Mouse (Mus musculus) embryonic fibroblast, embryonic 13.5 days (primary cell): ENCODE data around the gene Pcdh7. TPM values are rescaled to one million over a fixed set of nuclear protein-coding genes. Genes with fewer than 3 reads are reported as not detected.
A peak's percentile ranks its signal among the peaks of the same experiment; 100 is the strongest.

ENCODE experiments used
- H3K27ac ChIP-seq: 2 replicates; pipeline ENCODE4 v1.5.1; 2012; ENCODE audit warnings: low read length, control low read depth, inconsistent platforms; ENCODE audit not compliant: insufficient read depth
- H3K4me1 ChIP-seq: 2 replicates; pipeline ENCODE4 v1.6.1; 2011; ENCODE audit warnings: low read length; ENCODE audit not compliant: control insufficient read depth, insufficient read depth
- H3K4me3 ChIP-seq: 2 replicates; pipeline ENCODE4 v1.5.1; 2011; ENCODE audit warnings: mild to moderate bottlenecking, control low read depth, low read length; ENCODE audit not compliant: insufficient read depth
- CTCF ChIP-seq: IDR thresholded peaks from 2 replicates; pipeline ENCODE4 v1.5.1; 2011; ENCODE audit warnings: mild to moderate bottlenecking, control low read depth, low read length, moderate library complexity, borderline replicate concordance; ENCODE audit not compliant: insufficient read depth
- POLR2A ChIP-seq: IDR thresholded peaks from 2 replicates; pipeline ENCODE4 v1.6.1; 2011; ENCODE audit warnings: low read depth, mild to moderate bottlenecking, control low read depth, low read length, moderate library complexity
- polyA plus RNA-seq: library from polyadenylated mRNA; stranded (reverse); fragments of >200 nt; gene quantifications from 2 replicates; pipeline ENCODE4 v1.2.4, GENCODE M21; 2011; ENCODE audit warnings: low read depth; ENCODE audit not compliant: missing spikeins, insufficient read length

The Pcdh7 gene
- polyA plus RNA-seq, 1 experiment = 63.8 TPM

- H3K27ac ChIP-seq = no peak overlapping the region
- no peak overlapping the region for H3K4me3 ChIP-seq
- TF ChIP-seq CTCF (no peak), POLR2A (no peak)
- H3K4me1 ChIP-seq = no peaks in the 10 kb centered on the region; the same call in 1 of the 2 replicates
Observed at GRCm38 (mm10) chr5:57837150-57837549, 119.4 kb downstream of the Pcdh7 start.

GRCm38 (mm10) chr5:57841357-57842119, 123.8 kb downstream of the Pcdh7 start:
- H3K4me1 ChIP-seq = no peaks in the 10 kb centered on the region; the same call in 1 of the 2 replicates
- TF ChIP-seq CTCF (no peak), POLR2A (no peak)
- H3K27ac ChIP-seq = no peak overlapping the region
- no peak overlapping the region for H3K4me3 ChIP-seq

DNA sequence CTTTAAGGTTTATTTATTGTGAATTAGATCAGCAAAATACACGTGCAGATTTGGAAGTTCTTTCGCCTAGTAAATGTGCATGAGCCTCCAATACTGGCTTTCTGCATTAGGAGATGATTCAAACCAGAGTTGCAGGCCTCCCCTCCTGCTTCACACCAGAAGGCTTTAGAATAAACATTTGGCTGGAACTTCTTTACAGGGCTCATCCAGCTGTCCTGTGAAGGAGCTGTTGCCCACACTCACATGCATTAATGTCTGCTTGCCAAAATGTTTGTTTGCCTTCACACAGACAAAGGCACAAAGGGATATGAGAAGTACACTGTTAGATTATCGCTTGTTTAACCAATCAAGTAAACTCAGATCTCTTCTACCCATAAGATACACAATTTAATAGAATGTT, 129.7 kb downstream of the Pcdh7 start:
- TF ChIP-seq POLR2A (no peak), CTCF (no peak)
- no peak overlapping the region for H3K4me3 ChIP-seq
- no peak overlapping the region for H3K27ac ChIP-seq
- H3K4me1 ChIP-seq = 0 out of 2 replicates have a peak, but pooled peaks cover 2% of the 10 kb centered on the region

DNA sequence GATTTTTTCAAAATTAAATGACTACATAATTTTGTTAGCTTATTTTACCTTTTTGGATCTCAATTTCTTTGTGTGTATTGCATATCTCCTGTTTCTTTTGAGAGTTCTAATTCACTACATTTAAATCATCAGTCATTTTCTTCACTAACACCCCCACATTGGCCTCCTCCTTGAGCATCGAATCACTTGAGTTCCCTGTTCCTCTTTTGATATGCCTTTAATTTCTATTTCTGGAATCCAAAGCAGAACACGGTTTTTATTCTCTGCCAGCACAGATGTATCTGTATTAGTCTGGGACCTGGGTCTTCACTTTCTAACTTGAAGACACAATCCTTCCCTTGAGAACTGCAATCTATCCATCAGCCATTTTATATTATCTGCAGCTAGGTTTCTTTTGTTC, 132.3 kb downstream of the Pcdh7 start:
- no peak for TF ChIP-seq CTCF
- no peak for TF ChIP-seq POLR2A
- Histone ChIP-seq H3K4me1 (0 out of 2 replicates have a peak, but pooled peaks cover 2% of the 10 kb centered on the region), H3K27ac (no peak overlapping the region), H3K4me3 (no peak overlapping the region)

DNA sequence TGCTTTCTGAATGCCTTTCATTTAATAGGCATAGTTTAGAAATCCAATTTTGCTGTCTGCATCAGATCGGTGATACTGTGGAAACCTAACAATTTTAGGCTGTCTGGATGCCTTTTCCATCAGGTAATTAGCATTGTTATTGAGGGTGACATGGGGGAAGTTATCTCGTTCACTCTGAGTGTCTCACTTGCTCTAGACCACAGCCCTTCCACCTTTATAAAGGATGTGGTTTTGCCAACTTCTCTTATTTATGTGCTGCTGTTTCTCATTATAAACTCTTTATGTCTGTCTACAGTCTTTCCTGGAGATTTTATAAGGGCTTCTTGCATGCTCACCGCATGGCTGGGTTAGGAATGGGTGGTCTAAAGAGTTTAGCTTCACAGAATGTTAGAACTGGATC, 139.5 kb downstream of the Pcdh7 start:
- TF ChIP-seq CTCF (no peak), POLR2A (no peak)
- H3K27ac ChIP-seq = no peak overlapping the region; the same call in 1 of the 2 replicates
- no peaks in the 10 kb centered on the region for H3K4me1 ChIP-seq
- no peak overlapping the region for H3K4me3 ChIP-seq

DNA sequence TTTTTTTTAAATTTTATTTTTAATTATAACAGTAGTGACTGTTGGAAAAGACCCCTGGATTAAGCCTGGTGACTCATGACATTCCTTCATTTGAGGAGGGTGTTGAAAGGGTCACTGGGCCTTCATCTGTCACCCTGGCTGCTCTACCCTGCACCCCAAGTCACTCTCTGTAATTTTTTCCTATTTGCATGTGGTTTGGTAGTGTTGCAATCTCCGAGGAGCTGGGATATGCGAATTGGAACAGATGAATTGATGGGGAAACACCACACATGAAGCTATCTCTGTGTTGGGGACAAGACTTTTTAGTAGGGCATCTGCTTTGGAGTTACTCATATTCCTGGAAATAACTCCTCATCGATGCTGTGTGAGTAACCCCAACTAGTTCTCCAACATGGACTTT, 146.5 kb downstream of the Pcdh7 start:
- peaks cover 4% of the 10 kb centered on the region; the same call in 1 of the 2 replicates for H3K4me1 ChIP-seq
- no peak overlapping the region for H3K27ac ChIP-seq
- TF ChIP-seq CTCF = no peak
- no peak for TF ChIP-seq POLR2A
- H3K4me3 ChIP-seq = no peak overlapping the region

GRCm38 (mm10) chr5:57865256-57865655, 147.5 kb downstream of the Pcdh7 start:
- Histone ChIP-seq H3K27ac (no peak overlapping the region), H3K4me1 (peaks cover 4% of the 10 kb centered on the region; the same call in 1 of the 2 replicates), H3K4me3 (no peak overlapping the region)
- TF ChIP-seq POLR2A = no peak
- no peak for TF ChIP-seq CTCF

GRCm38 (mm10) chr5:57866097-57866496, 148.3 kb downstream of the Pcdh7 start:
- Histone ChIP-seq H3K4me3 (no peak overlapping the region), H3K27ac (no peak overlapping the region), H3K4me1 (peaks cover 4% of the 10 kb centered on the region; the same call in 1 of the 2 replicates)
- TF ChIP-seq CTCF (no peak), POLR2A (no peak)

DNA sequence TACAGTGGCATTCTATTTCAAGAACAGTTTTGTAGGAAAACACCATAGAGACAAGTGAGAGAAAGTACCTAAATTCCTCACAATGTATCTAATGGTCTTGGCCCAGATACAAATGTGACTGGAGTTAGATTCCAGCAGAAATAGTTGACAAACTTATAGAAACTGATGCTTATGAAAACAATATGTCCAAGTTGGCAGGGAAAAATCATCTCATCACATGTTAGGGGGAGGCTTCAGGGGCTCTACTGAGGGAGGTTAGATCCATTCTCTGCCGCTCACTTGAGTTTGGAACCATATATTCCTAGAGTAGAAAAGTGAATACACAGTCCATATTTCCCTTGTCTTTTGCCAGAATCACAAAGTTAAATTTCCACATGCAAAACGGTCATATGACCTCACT, 150.1 kb downstream of the Pcdh7 start:
- Histone ChIP-seq H3K27ac (peak overlapping the region; percentile 98), H3K4me3 (no peak overlapping the region), H3K4me1 (peaks cover 4% of the 10 kb centered on the region; the same call in 1 of the 2 replicates)
- TF ChIP-seq POLR2A = no peak
- no peak for TF ChIP-seq CTCF

DNA sequence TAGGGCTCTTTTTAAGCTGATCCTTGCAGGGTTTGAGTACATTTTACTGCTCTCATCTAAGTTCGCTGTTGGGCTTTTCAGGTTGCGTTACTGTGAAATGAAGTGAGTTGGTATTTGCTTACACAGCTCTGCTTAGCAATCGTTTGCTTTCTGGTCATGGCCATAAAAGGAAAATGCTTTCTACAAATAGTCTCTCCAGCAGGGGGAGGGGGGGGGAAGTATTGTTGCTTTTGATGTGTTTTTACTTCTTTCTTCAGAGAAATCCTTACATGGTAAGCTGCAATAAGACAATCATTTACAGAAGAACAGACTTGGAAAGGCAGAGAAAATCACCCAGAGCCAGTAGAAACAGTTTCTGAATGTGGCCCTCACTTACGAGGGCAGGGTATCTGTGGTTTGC, 150.9 kb downstream of the Pcdh7 start:
- TF ChIP-seq POLR2A (no peak), CTCF (no peak)
- peak overlapping the region; percentile 98 for H3K27ac ChIP-seq
- H3K4me1 ChIP-seq = peaks cover 4% of the 10 kb centered on the region; the same call in 1 of the 2 replicates
- no peak overlapping the region for H3K4me3 ChIP-seq

- H3K27ac ChIP-seq = no peak overlapping the region
- H3K4me1 ChIP-seq = peaks cover 7% of the 10 kb centered on the region
- TF ChIP-seq CTCF (no peak), POLR2A (no peak)
- H3K4me3 ChIP-seq = no peak overlapping the region
Observed at GRCm38 (mm10) chr5:57870727-57871126, 153.0 kb downstream of the Pcdh7 start.
